Mouse (Mus musculus): ENCODE data around the gene Snx9. TPM values are rescaled to one million over a fixed set of nuclear protein-coding genes. Genes with fewer than 3 reads are reported as not detected.

Snx9 gene
- polyA plus RNA-seq, 1 experiment from 2014 or later: 101 TPM

GRCm38 (mm10) chr17:5924238-5924637 lies 83.1 kb downstream of the Snx9 start:
- Histone ChIP-seq H3K27ac (no peak overlapping the region), H3K4me3 (ENCODE audit: inconsistent target) (no peak overlapping the region), H3K36me3 (ENCODE audit: inconsistent target) (peaks cover 79% of the 10 kb centered on the region), H3K79me2 (ENCODE audit: inconsistent target) (no peaks in the 10 kb centered on the region)
- 90% methylated on average over 8 of the region's 8 CpGs for WGBS (ENCODE audit: missing documents)

- H3K36me3 ChIP-seq (ENCODE audit: inconsistent target): peaks cover 60% of the 10 kb centered on the region
- 57% methylated on average over 7 of the region's 7 CpGs for WGBS (ENCODE audit: missing documents)
- H3K79me2 ChIP-seq (ENCODE audit: inconsistent target): no peaks in the 10 kb centered on the region
- no peak overlapping the region for H3K4me3 ChIP-seq (ENCODE audit: inconsistent target)
- H3K27ac ChIP-seq: peak overlapping the region; percentile 44
These were observed 85.6 kb downstream of the Snx9 start for GRCm38 (mm10) chr17:5926710-5927109.

GRCm38 (mm10) chr17:5929031-5929430 lies 87.9 kb downstream of the Snx9 start:
- Histone ChIP-seq H3K4me3 (ENCODE audit: inconsistent target) (no peak overlapping the region), H3K27ac (peak overlapping the region; percentile 65), H3K79me2 (ENCODE audit: inconsistent target) (no peaks in the 10 kb centered on the region), H3K36me3 (ENCODE audit: inconsistent target) (peaks cover 36% of the 10 kb centered on the region)
- WGBS (ENCODE audit: missing documents): 3% methylated on average over 6 of the region's 6 CpGs

GRCm38 (mm10) chr17:5932161-5932560 lies 91.0 kb downstream of the Snx9 start:
- H3K4me3 ChIP-seq (ENCODE audit: inconsistent target): no peak overlapping the region
- H3K27ac ChIP-seq: no peak overlapping the region
- WGBS (ENCODE audit: missing documents): 72% methylated on average over 4 of the region's 5 CpGs
- H3K79me2 ChIP-seq (ENCODE audit: inconsistent target): no peaks in the 10 kb centered on the region
- H3K36me3 ChIP-seq (ENCODE audit: inconsistent target): peaks cover 13% of the 10 kb centered on the region; the same call in 1 of the 2 replicates

- WGBS (ENCODE audit: missing documents): 3% methylated on average over 30 of the region's 30 CpGs
- Histone ChIP-seq H3K36me3 (ENCODE audit: inconsistent target) (0 out of 2 replicates have a peak, but pooled peaks cover 6% of the 10 kb centered on the region), H3K79me2 (ENCODE audit: inconsistent target) (no peaks in the 10 kb centered on the region), H3K27ac (peak overlapping the region; percentile 37), H3K4me3 (ENCODE audit: inconsistent target) (peak overlapping the region; percentile 42)
These were observed 93.6 kb downstream of the Snx9 start for GRCm38 (mm10) chr17:5934554-5935324.

- no peak overlapping the region for H3K27ac ChIP-seq
- no peak overlapping the region; the same call in 1 of the 2 replicates for H3K4me3 ChIP-seq (ENCODE audit: inconsistent target)
- 74% methylated on average over 3 of the region's 3 CpGs for WGBS (ENCODE audit: missing documents)
- H3K36me3 ChIP-seq (ENCODE audit: inconsistent target): no peaks in the 10 kb centered on the region
- H3K79me2 ChIP-seq (ENCODE audit: inconsistent target): no peaks in the 10 kb centered on the region
These were observed 94.6 kb downstream of the Snx9 start for GRCm38 (mm10) chr17:5935680-5936079.

GRCm38 (mm10) chr17:5936276-5936675 lies 95.1 kb downstream of the Snx9 start:
- 53% methylated on average over 14 of the region's 14 CpGs for WGBS (ENCODE audit: missing documents)
- Histone ChIP-seq H3K4me3 (ENCODE audit: inconsistent target) (no peak overlapping the region), H3K79me2 (ENCODE audit: inconsistent target) (no peaks in the 10 kb centered on the region), H3K27ac (no peak overlapping the region), H3K36me3 (ENCODE audit: inconsistent target) (no peaks in the 10 kb centered on the region)

- H3K36me3 ChIP-seq (ENCODE audit: inconsistent target): no peaks in the 10 kb centered on the region
- no peak overlapping the region for H3K27ac ChIP-seq
- no peak overlapping the region for H3K4me3 ChIP-seq (ENCODE audit: inconsistent target)
- 94% methylated on average over 2 of the region's 2 CpGs for WGBS (ENCODE audit: missing documents)
- peaks cover 7% of the 10 kb centered on the region for H3K79me2 ChIP-seq (ENCODE audit: inconsistent target)
These were observed 96.3 kb downstream of the Snx9 start for GRCm38 (mm10) chr17:5937441-5937840.

- Histone ChIP-seq H3K27ac (no peak overlapping the region), H3K4me3 (ENCODE audit: inconsistent target) (no peak overlapping the region), H3K79me2 (ENCODE audit: inconsistent target) (peaks cover 30% of the 10 kb centered on the region), H3K36me3 (ENCODE audit: inconsistent target) (no peaks in the 10 kb centered on the region)
- 95% methylated on average over 12 of the region's 12 CpGs for WGBS (ENCODE audit: missing documents)
These were observed 98.7 kb downstream of the Snx9 start for GRCm38 (mm10) chr17:5939871-5940270.

- Histone ChIP-seq H3K4me3 (ENCODE audit: inconsistent target) (no peak overlapping the region), H3K79me2 (ENCODE audit: inconsistent target) (peaks cover 39% of the 10 kb centered on the region), H3K27ac (no peak overlapping the region), H3K36me3 (ENCODE audit: inconsistent target) (no peaks in the 10 kb centered on the region)
- 4% methylated on average over 10 of the region's 38 CpGs for WGBS (ENCODE audit: missing documents)
These were observed 99.7 kb downstream of the Snx9 start for GRCm38 (mm10) chr17:5940792-5941191.

- peak within 1 kb of the TSS; percentile 55 for H3K27ac ChIP-seq
- H3K4me3 ChIP-seq (ENCODE audit: inconsistent target): peak within 1 kb of the TSS; percentile 53
- H3K36me3 ChIP-seq (ENCODE audit: inconsistent target): no peaks in the 10 kb centered on the region
- H3K79me2 ChIP-seq (ENCODE audit: inconsistent target): peaks cover 46% of the 10 kb centered on the region
- WGBS (ENCODE audit: missing documents): 2% methylated on average over 41 of the region's 52 CpGs
These were observed 100.3 kb downstream of the Snx9 start, which contains the start of gene Synj2 for GRCm38 (mm10) chr17:5941230-5942043. Synj2 (plus strand) TSS chr17:5941280.

GRCm38 (mm10) chr17:5942156-5942555 lies 101.0 kb downstream of the Snx9 start:
- 63% methylated on average over 3 of the region's 3 CpGs for WGBS (ENCODE audit: missing documents)
- H3K36me3 ChIP-seq (ENCODE audit: inconsistent target): no peaks in the 10 kb centered on the region
- H3K27ac ChIP-seq: peak overlapping the region; percentile 55
- peak overlapping the region; percentile 53 for H3K4me3 ChIP-seq (ENCODE audit: inconsistent target)
- peaks cover 53% of the 10 kb centered on the region for H3K79me2 ChIP-seq (ENCODE audit: inconsistent target)

GRCm38 (mm10) chr17:5943053-5943452 lies 101.9 kb downstream of the Snx9 start:
- no peak overlapping the region for H3K4me3 ChIP-seq (ENCODE audit: inconsistent target)
- 90% methylated on average over 1 of the region's 1 CpGs for WGBS (ENCODE audit: missing documents)
- peaks cover 62% of the 10 kb centered on the region for H3K79me2 ChIP-seq (ENCODE audit: inconsistent target)

GRCm38 (mm10) chr17:5947039-5947438 lies 105.9 kb downstream of the Snx9 start:
- Histone ChIP-seq H3K36me3 (ENCODE audit: inconsistent target) (no peaks in the 10 kb centered on the region), H3K27ac (no peak overlapping the region), H3K4me3 (ENCODE audit: inconsistent target) (no peak overlapping the region), H3K79me2 (ENCODE audit: inconsistent target) (peaks cover 99% of the 10 kb centered on the region)
- WGBS (ENCODE audit: missing documents): 93% methylated on average over 3 of the region's 3 CpGs

More at GRCm38 (mm10) chr17:5943053-5943452, 101.9 kb downstream of the Snx9 start:
- Histone ChIP-seq H3K27ac (no peak overlapping the region), H3K36me3 (ENCODE audit: inconsistent target) (no peaks in the 10 kb centered on the region)

- 94% methylated on average over 3 of the region's 4 CpGs for WGBS (ENCODE audit: missing documents)
- H3K4me3 ChIP-seq (ENCODE audit: inconsistent target): no peak overlapping the region
- H3K27ac ChIP-seq: no peak overlapping the region
- H3K36me3 ChIP-seq (ENCODE audit: inconsistent target): no peaks in the 10 kb centered on the region
- H3K79me2 ChIP-seq (ENCODE audit: inconsistent target): peaks cover 83% of the 10 kb centered on the region
These were observed 111.3 kb downstream of the Snx9 start for GRCm38 (mm10) chr17:5952455-5952854.

Data from macrophage (primary cell).